Mouse (Mus musculus): ENCODE measurements around the gene Hipk2.

Hipk2 gene

GRCm38 (mm10) chr6:38787134-38787533 lies 88.8 kb downstream of the Hipk2 start:
- 36% methylated on average over 1 of the region's 1 CpGs for WGBS

DNA sequence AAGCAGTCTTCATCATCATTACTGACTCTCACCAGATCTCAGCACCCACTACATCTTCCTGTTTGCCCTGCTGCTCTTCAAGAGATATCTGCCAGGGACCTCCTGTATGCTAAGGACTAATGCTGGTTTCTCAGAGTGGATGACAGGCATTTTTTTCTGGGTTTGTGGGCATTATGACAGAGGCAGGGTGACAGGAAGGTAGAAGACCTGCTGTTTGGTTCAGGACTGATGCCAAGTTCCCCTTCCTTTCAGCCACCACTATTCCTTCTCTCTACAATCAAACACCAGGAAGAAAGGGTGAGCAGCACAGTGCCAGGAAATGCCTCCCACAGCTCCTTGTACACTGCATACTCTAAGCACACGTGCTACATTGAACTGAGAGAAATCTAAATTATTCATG lies 90.2 kb downstream of the Hipk2 start:
- WGBS, result 23% methylated on average over 1 of the region's 1 CpGs

DNA sequence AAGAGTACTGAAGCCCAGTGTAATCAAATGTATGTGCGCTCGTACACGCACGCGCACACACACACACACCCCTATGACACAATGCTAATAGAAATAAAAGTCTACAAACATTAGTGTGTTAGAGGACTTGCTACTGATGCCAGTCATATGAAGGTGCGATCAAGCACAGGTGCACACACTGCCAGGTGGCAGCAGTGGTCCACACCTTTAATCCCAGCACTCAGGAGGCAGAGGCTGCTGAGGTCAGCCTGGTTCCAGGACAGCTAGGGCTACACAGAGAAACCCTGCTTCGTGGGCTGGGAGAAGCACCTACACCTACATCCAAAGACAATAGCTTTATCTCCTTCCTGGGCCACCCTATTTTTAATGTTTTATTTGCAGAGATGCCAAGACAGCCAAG lies 96.6 kb downstream of the Hipk2 start:
- WGBS, result 92% methylated on average over 7 of the region's 7 CpGs

GRCm38 (mm10) chr6:38776000-38776584 lies 99.9 kb downstream of the Hipk2 start:
- WGBS, result 75% methylated on average over 2 of the region's 2 CpGs

- WGBS, result 84% methylated on average over 7 of the region's 7 CpGs
Measured at GRCm38 (mm10) chr6:38772836-38773518, 103.0 kb downstream of the Hipk2 start.

- WGBS, result 46% methylated on average over 4 of the region's 4 CpGs
Measured at GRCm38 (mm10) chr6:38771061-38771667, 104.8 kb downstream of the Hipk2 start.

- WGBS, result 80% methylated on average over 2 of the region's 2 CpGs
Measured at GRCm38 (mm10) chr6:38769627-38770026, 106.3 kb downstream of the Hipk2 start.

GRCm38 (mm10) chr6:38762588-38763265 lies 113.2 kb downstream of the Hipk2 start:
- 82% methylated on average over 6 of the region's 6 CpGs for WGBS

DNA sequence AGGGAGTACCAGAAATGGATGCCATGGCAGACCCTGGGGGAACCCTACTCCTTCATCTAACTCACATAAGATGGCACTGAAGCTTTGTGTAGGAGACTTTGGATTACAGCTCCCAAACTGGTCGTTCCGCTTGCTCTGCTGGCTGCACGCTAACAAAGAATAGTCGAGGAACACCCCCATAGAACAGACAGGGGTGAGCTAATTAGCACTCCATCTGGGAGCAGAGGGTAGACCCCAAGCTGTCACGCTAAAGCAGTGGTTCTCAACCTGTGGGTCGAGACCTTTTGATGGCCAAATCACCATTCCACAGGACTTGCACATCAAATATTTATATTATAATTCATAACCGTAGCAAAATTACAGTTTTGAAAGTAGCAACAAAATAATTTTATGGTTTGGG lies 114.0 kb downstream of the Hipk2 start:
- WGBS, result 77% methylated on average over 7 of the region's 7 CpGs

GRCm38 (mm10) chr6:38760911-38761706 lies 114.9 kb downstream of the Hipk2 start:
- 75% methylated on average over 6 of the region's 6 CpGs for WGBS

GRCm38 (mm10) chr6:38759922-38760620 lies 115.9 kb downstream of the Hipk2 start:
- WGBS, result 61% methylated on average over 6 of the region's 6 CpGs

DNA sequence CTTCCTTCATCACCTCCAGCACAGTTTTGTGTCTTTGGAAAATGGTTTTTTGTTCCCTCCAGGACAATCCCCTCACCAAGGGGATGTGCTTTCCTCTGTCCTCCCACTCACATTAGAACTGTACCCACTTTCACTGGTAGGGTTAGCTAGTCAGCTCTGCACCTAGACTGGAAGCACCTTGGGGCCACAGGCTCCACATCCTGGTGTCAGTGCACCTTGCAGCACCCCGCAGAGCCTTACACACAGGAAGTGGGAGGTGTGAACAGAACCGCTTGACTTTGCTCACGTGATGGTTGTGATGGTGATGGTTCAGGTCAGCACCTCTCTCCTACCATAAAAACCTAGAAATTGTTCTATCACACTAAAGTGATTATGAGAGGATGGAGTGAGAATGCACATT lies 116.8 kb downstream of the Hipk2 start:
- 85% methylated on average over 3 of the region's 3 CpGs for WGBS

GRCm38 (mm10) chr6:38757597-38757996 lies 118.4 kb downstream of the Hipk2 start:
- 91% methylated on average over 2 of the region's 2 CpGs for WGBS

- WGBS, result 92% methylated on average over 4 of the region's 4 CpGs
Measured at GRCm38 (mm10) chr6:38756968-38757367, 119.0 kb downstream of the Hipk2 start.

GRCm38 (mm10) chr6:38755961-38756360 lies 120.0 kb downstream of the Hipk2 start:
- WGBS, result 94% methylated on average over 2 of the region's 2 CpGs

- 71% methylated on average over 2 of the region's 2 CpGs for WGBS
Measured at GRCm38 (mm10) chr6:38755188-38755587, 120.8 kb downstream of the Hipk2 start.

- WGBS, result 78% methylated on average over 2 of the region's 2 CpGs
Measured at GRCm38 (mm10) chr6:38753729-38754128, 122.2 kb downstream of the Hipk2 start.

DNA sequence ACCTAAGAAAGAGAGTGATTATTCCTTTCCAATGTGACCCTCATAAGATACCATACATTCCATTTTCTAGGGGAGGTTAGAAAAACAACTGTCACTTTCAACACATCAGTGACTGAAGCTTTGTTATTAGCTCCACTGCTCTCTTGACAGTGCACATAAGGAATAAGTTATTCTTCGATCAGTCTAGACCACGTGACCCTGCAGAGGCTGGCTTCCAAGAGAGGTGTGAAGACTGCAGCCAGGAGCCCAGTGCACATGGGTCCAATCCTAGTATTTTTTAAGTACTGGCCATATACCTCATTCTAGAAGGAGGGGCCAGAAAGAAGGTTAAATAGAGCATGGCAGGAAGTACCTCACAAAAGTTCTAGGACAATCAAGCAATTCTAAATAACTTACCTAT lies 122.9 kb downstream of the Hipk2 start:
- 66% methylated on average over 2 of the region's 2 CpGs for WGBS

- 72% methylated on average over 6 of the region's 6 CpGs for WGBS
Measured at GRCm38 (mm10) chr6:38752495-38752894, 123.5 kb downstream of the Hipk2 start.

DNA sequence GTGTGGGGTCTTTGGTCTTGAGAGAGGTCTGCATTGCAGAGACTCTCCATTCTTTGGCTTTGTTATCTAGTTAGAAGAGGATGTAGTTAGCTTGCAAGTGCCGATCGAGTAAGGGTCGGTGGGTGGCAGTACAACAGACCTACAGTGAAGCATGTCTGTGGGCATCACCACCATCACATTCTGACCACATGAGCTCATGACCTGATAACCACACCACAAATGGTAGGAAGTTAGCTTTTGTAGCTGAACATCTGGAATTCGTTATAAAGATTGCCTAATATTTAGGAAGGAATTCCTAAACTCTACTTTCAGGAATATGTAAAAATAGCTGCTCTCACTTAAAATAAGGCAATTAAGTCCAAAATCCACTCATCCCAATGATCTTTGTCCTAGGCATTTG lies 127.9 kb downstream of the Hipk2 start:
- WGBS, result 94% methylated on average over 4 of the region's 4 CpGs

- WGBS, result 85% methylated on average over 7 of the region's 7 CpGs
Measured at GRCm38 (mm10) chr6:38743351-38743750, 132.6 kb downstream of the Hipk2 start.
